Comparison of ENCODE assay signal across 8 mouse cellular contexts in genomic region chr12:8674891-8675341, GRCm38 (mm10). TPM values are rescaled to one million over a fixed set of nuclear protein-coding genes. Genes with fewer than 3 reads are reported as not detected.
DNase-seq lines count a peak whose midpoint lies in the region; ATAC-seq and TF ChIP-seq lines count a peak whose summit lies in the region.

No protein-coding gene starts in this region.

- peak overlapping the region; percentile 100 for H3K9ac ChIP-seq in heart, embryonic 16.5 days (ENCODE audit: low read length)
- H3K9ac ChIP-seq in MEL (ENCODE audit: control insufficient read depth, low read depth, low read length, poor library complexity, severe bottlenecking) = peak overlapping the region; percentile 99
- peak overlapping the region; percentile 98 for H3K9ac ChIP-seq in forebrain, postnatal 0 days
- H3K9ac ChIP-seq in lung, postnatal 0 days (replicated peaks; ENCODE audit: low read depth) = peak overlapping the region; percentile 97

- H3K4me3 ChIP-seq in heart, embryonic 16.5 days (ENCODE audit: low read length) = peak overlapping the region; percentile 97
- peak overlapping the region; percentile 77 to 97 for H3K4me3 ChIP-seq in MEL (ENCODE audit: control insufficient read depth in 1 of 2, insufficient read depth in 1 of 2, low read depth in 2 of 2, low read length in 2 of 2)
- peak overlapping the region; percentile 97 for H3K4me3 ChIP-seq in forebrain, postnatal 0 days (ENCODE audit: low read depth, low read length)
- peak overlapping the region; percentile 94 for H3K4me3 ChIP-seq in lung, postnatal 0 days (ENCODE audit: low read depth, low read length)

- no peak for TF ChIP-seq CTCF in MEL (IDR thresholded peaks at IDR 0.05 in 2 of 3, conservative IDR thresholded peaks at IDR 0.05 in 1 of 3; ENCODE audit: control insufficient read depth in 1 of 3, insufficient read depth in 1 of 3, low read depth in 2 of 3, low read length in 3 of 3, poor library complexity in 1 of 3, severe bottlenecking in 1 of 3)
- no peak for TF ChIP-seq CTCF in forebrain, postnatal 0 days (IDR thresholded peaks at IDR 0.05; ENCODE audit: low read depth)
- TF ChIP-seq CTCF in lung, postnatal 0 days (IDR thresholded peaks at IDR 0.05) = no peak

- no peak for TF ChIP-seq RAD21 in MEL (IDR thresholded peaks at IDR 0.05; ENCODE audit: low read depth, low read length)

- DNase-seq in heart, postnatal 14 days = no peak
- peak; percentile 69 for DNase-seq in MEL (ENCODE audit: low read depth, low spot score)
- DNase-seq in forebrain, postnatal 0 days = peak; percentile 46
- DNase-seq in lung, postnatal 0 days (ENCODE audit: low spot score) = peak; percentile 24
- no peak for DNase-seq in adrenal gland, postnatal 25 days
- no peak for DNase-seq in gastrocnemius, postnatal 25 days
- no peak for DNase-seq in testis, postnatal 14 days (ENCODE audit: low spot score)

- under 1% methylated on average over 20 of the region's 20 CpGs for WGBS in heart, embryonic 16.5 days
- WGBS in forebrain, postnatal 0 days = under 1% methylated on average over 20 of the region's 20 CpGs
- WGBS in lung, postnatal 0 days = under 1% methylated on average over 20 of the region's 20 CpGs

- peaks cover 29% of the 10 kb centered on the region for H3K4me1 ChIP-seq in heart, embryonic 16.5 days (ENCODE audit: control insufficient read depth, insufficient read depth, low read length)
- peaks cover 9 to 13% of the 10 kb centered on the region in 2 experiments for H3K4me1 ChIP-seq in MEL (ENCODE audit: control insufficient read depth in 1 of 2, insufficient read depth in 2 of 2, low read length in 2 of 2)
- H3K4me1 ChIP-seq in forebrain, postnatal 0 days (ENCODE audit: insufficient read depth) = peaks cover 20% of the 10 kb centered on the region
- H3K4me1 ChIP-seq in lung, postnatal 0 days (ENCODE audit: insufficient read depth, low read depth, low read length) = peaks cover 11% of the 10 kb centered on the region; the same call in 1 of the 2 replicates

- no peak for ATAC-seq in heart, embryonic 16.5 days (replicated peaks; ENCODE audit: extremely low read depth, insufficient read depth, low FRiP score)
- no peak for ATAC-seq in forebrain, postnatal 0 days
- ATAC-seq in lung, postnatal 0 days = no peak

- H3K27me3 ChIP-seq in heart, embryonic 16.5 days (ENCODE audit: control insufficient read depth, insufficient read depth, low read length) = no peaks in the 10 kb centered on the region
- H3K27me3 ChIP-seq in MEL (ENCODE audit: control insufficient read depth in 1 of 2, insufficient read depth in 2 of 2, low read length in 2 of 2) = no peaks in the 10 kb centered on the region
- no peaks in the 10 kb centered on the region for H3K27me3 ChIP-seq in forebrain, postnatal 0 days (ENCODE audit: insufficient read depth, low read length)
- H3K27me3 ChIP-seq in lung, postnatal 0 days (replicated peaks; ENCODE audit: insufficient read depth, low read length) = no peaks in the 10 kb centered on the region

- TF ChIP-seq EP300 in MEL (IDR thresholded peaks at IDR 0.05; ENCODE audit: low read depth in 1 of 2, low read length in 2 of 2) = no peak
- TF ChIP-seq EP300 in lung, postnatal 0 days (IDR thresholded peaks at IDR 0.05) = no peak

- H3K36me3 ChIP-seq in heart, embryonic 16.5 days (ENCODE audit: control insufficient read depth, insufficient read depth) = no peaks in the 10 kb centered on the region
- H3K36me3 ChIP-seq in MEL (ENCODE audit: control insufficient read depth in 1 of 2, insufficient read depth in 2 of 2, low read length in 2 of 2) = peaks cover 15 to 31% of the 10 kb centered on the region in 2 experiments
- no peaks in the 10 kb centered on the region for H3K36me3 ChIP-seq in forebrain, postnatal 0 days (ENCODE audit: insufficient read depth)
- no peaks in the 10 kb centered on the region for H3K36me3 ChIP-seq in lung, postnatal 0 days (ENCODE audit: insufficient read depth, low read length)

- intact Hi-C loops in heart, postnatal 14 days (cut with DNase I) = loop anchor here (5.0 kb wide), 1 partner anchor 38 kb away; no protein-coding TSS in a partner anchor

- H3K9me3 ChIP-seq in heart, embryonic 16.5 days (replicated peaks; ENCODE audit: control insufficient read depth, low read length) = peaks cover 7% of the 10 kb centered on the region; the same call in 1 of the 2 replicates
- no peaks in the 10 kb centered on the region for H3K9me3 ChIP-seq in MEL (replicated peaks; ENCODE audit: insufficient read depth, low read length)
- H3K9me3 ChIP-seq in forebrain, postnatal 0 days (ENCODE audit: low read length) = no peaks in the 10 kb centered on the region
- H3K9me3 ChIP-seq in lung, postnatal 0 days (ENCODE audit: low read length) = no peaks in the 10 kb centered on the region

- H3K27ac ChIP-seq in heart, embryonic 16.5 days (ENCODE audit: low read length) = peak overlapping the region; percentile 99
- H3K27ac ChIP-seq in MEL (ENCODE audit: control insufficient read depth, low read depth, low read length) = peak overlapping the region; percentile 88
- peak overlapping the region; percentile 99 for H3K27ac ChIP-seq in forebrain, postnatal 0 days (ENCODE audit: low read depth, low read length)
- peak overlapping the region; percentile 97 for H3K27ac ChIP-seq in lung, postnatal 0 days (ENCODE audit: low read length)

- peak overlapping the region; percentile 72 for H3K4me2 ChIP-seq in heart, embryonic 16.5 days (ENCODE audit: low read depth, low read length)
- peak overlapping the region; percentile 66 for H3K4me2 ChIP-seq in forebrain, postnatal 0 days (ENCODE audit: low read depth)
- peak overlapping the region; percentile 67 for H3K4me2 ChIP-seq in lung, postnatal 0 days (replicated peaks; ENCODE audit: low read depth, low read length)

- TF ChIP-seq POLR2A in MEL (IDR thresholded peaks at IDR 0.05; ENCODE audit: control insufficient read depth in 1 of 2, insufficient read depth in 1 of 2, low read depth in 1 of 2, low read length in 2 of 2, poor library complexity in 1 of 2) = no peak

- peaks cover 49% of the 10 kb centered on the region for H3K79me2 ChIP-seq in MEL (ENCODE audit: control insufficient read depth, insufficient read depth, low read length, poor library complexity)

TF ChIP-seq in MEL, 35 proteins besides CTCF, POLR2A, EP300 and RAD21:
- TF ChIP-seq TCF12 (IDR thresholded peaks at IDR 0.05; ENCODE audit: low read depth, low read length) (no peak), NELFE (IDR thresholded peaks at IDR 0.05; ENCODE audit: low read depth, low read length) (no peak), MYC (IDR thresholded peaks at IDR 0.05; ENCODE audit: low read depth, low read length) (peak; percentile 79; the same call in 1 of the 2 replicates), TBP (IDR thresholded peaks at IDR 0.05; ENCODE audit: low read depth, low read length) (peak; percentile 42; the same call in 1 of the 2 replicates), BHLHE40 (IDR thresholded peaks at IDR 0.05; ENCODE audit: borderline replicate concordance, low read depth, low read length) (no peak), NRF1 (IDR thresholded peaks at IDR 0.05; ENCODE audit: insufficient read depth, low read depth, low read length, poor library complexity, severe bottlenecking) (no peak), MXI1 (IDR thresholded peaks at IDR 0.05; ENCODE audit: low read depth, low read length) (peak; percentile 91), E2F4 (IDR thresholded peaks at IDR 0.05; ENCODE audit: borderline replicate concordance, low read depth, low read length) (no peak), ETS1 (IDR thresholded peaks at IDR 0.05; ENCODE audit: low read depth, low read length) (no peak)

RNA-seq across cellular contexts. Expression of gene Pum2, which starts 1.0 kb away (rescaled TPM):
- polyA plus RNA-seq in heart, embryonic 16.5 days (2015; fragmentation: Nextera tagmentation; extraction: Ambion mirVana) = 26.2 and 27.9 TPM in 2 replicates
- total RNA-seq in heart, postnatal 14 days (2021) = 100 to 1,000 TPM; 122 to 133 TPM
- total RNA-seq in MEL (2012; rRNA removed) = 62.9 and 67.7 TPM in 2 replicates
- polyA plus RNA-seq in MEL (2012; ENCODE audit: insufficient read depth in 1 of 2, insufficient read length in 2 of 2, low read depth in 1 of 2, low replicate concordance in 2 of 2, missing spikeins in 1 of 2) = 100 to 1,000 TPM in 1 of 2 experiments, 10 to 100 TPM in 1; 87.8 to 140 TPM
- 103 and 133 TPM in 2 replicates for total RNA-seq in forebrain, postnatal 0 days (2014; rRNA removed)
- 29.8 and 37.2 TPM in 2 replicates for polyA plus RNA-seq in forebrain, postnatal 0 days (2015; fragmentation: Nextera tagmentation; extraction: Ambion mirVana)
- polyA plus RNA-seq in lung, postnatal 0 days (2015; fragmentation: Nextera tagmentation; extraction: Ambion mirVana) = 26.9 and 31.3 TPM in 2 replicates
- total RNA-seq in adrenal gland, postnatal 25 days (2021) = 119 and 159 TPM in 2 replicates
- total RNA-seq in gastrocnemius, postnatal 25 days (2021) = 10 to 100 TPM; 60.0 to 71.0 TPM

Comparison
In these comparisons a context has a peak if more than half of its experiments do, and no peak if none do; other contexts are left out.
1. DNase-seq: peak in MEL (single experiment), forebrain, postnatal 0 days (single experiment) and lung, postnatal 0 days (single experiment); none in heart, postnatal 14 days (0 of 2), adrenal gland, postnatal 25 days (single experiment), gastrocnemius, postnatal 25 days (single experiment) and testis, postnatal 14 days (single experiment).
2. Peak in every context shown above with its lines, with median percentiles within 50 percentile points of each other: H3K27ac ChIP-seq, H3K4me2 ChIP-seq, H3K4me3 ChIP-seq and H3K9ac ChIP-seq.